Mouse (Mus musculus) activated CD4-positive, CD25-positive, alpha-beta regulatory T cell, adult 4 months (primary cell): ENCODE results near the gene Mybl2. TPM values are rescaled to one million over a fixed set of nuclear protein-coding genes. Genes with fewer than 3 reads are reported as not detected.

Experiments
- ATAC-seq: one replicate; pipeline ENCODE4 v1.8.0; 2017
- polyA plus RNA-seq, 2 experiments: library from polyadenylated mRNA; unstranded; fragments of 100-300 nt; shearing (Covaris generic); gene quantifications; one replicate each; pipeline ENCODE4 v1.2.1; 2017

Gene Mybl2
- polyA plus RNA-seq, 2 experiments from 2014 or later, result 3.2 to 4.7 TPM

- peak; percentile 43 for ATAC-seq
Observed at GRCm38 (mm10) chr2:163120626-163121352, 66.3 kb downstream of the Mybl2 start.

GRCm38 (mm10) chr2:163121353-163121660 lies 66.8 kb downstream of the Mybl2 start:
- ATAC-seq, result peak; percentile 68

GRCm38 (mm10) chr2:163122319-163122718 lies 67.8 kb downstream of the Mybl2 start:
- ATAC-seq, result peak; percentile 17

- ATAC-seq, result peak; percentile 38
Observed at GRCm38 (mm10) chr2:163123496-163123895, 69.0 kb downstream of the Mybl2 start.

- peak; percentile 64 for ATAC-seq
Observed at GRCm38 (mm10) chr2:163130837-163131236, 76.3 kb downstream of the Mybl2 start.

- ATAC-seq, result no peak
Observed at GRCm38 (mm10) chr2:163132314-163132713, 77.8 kb downstream of the Mybl2 start.

Other genes with a start within 250 kb of the Mybl2 start
- gene Srsf6, start 123.2 kb upstream of the Mybl2 start, polyA plus RNA-seq, result 10 to 100 TPM; 39.6 to 43.9 TPM
- under 1 TPM; 0.12 to 0.64 TPM for gene L3mbtl1, start 111.2 kb upstream of the Mybl2 start, polyA plus RNA-seq
- under 1 TPM in 1 of 2 experiments, not detected in 1; 0.16 TPM for gene Sgk2, start 67.4 kb upstream of the Mybl2 start, polyA plus RNA-seq
- gene Ift52, start 37.3 kb upstream of the Mybl2 start, polyA plus RNA-seq, result 10 to 100 TPM; 67.2 to 74.9 TPM
- gene Gtsf1l, start 33.2 kb downstream of the Mybl2 start, polyA plus RNA-seq, result not detected
- gene Tox2, start 148.4 kb downstream of the Mybl2 start, polyA plus RNA-seq, result 10 to 100 TPM in 1 of 2 experiments, 1 to 10 TPM in 1; 4.7 to 11.8 TPM